Mouse (Mus musculus) CH12.LX (cell line): Measurements from ENCODE around the gene Myo18a. TPM values are rescaled to one million over a fixed set of nuclear protein-coding genes. Genes with fewer than 3 reads are reported as not detected.

ENCODE experiments used
- DNase-seq: peaks from one replicate; pipeline ENCODE4 v3.0.0-alpha.2; 2013; ENCODE audit errors: extremely low read depth
- H3K27ac ChIP-seq: 2 replicates; pipeline ENCODE4 v1.5.1; 2012; ENCODE audit warnings: low read depth, mild to moderate bottlenecking, control low read depth, moderate library complexity; ENCODE audit not compliant: insufficient read depth
- H3K27me3 ChIP-seq: replicated peaks from 2 replicates; pipeline ENCODE3; 2012; ENCODE audit warnings: inconsistent platforms
- H3K36me3 ChIP-seq, 2 experiments: replicated peaks in 1 of 2; 2 replicates each; pipeline versions ENCODE3 to v1.6.1; 2012; ENCODE audit warnings: inconsistent platforms in 1 of 2, low read length in 1 of 2, mild to moderate bottlenecking in 1 of 2, mixed read lengths in 1 of 2, moderate library complexity in 1 of 2; ENCODE audit not compliant: control insufficient read depth in 1 of 2, insufficient read depth in 1 of 2
- H3K4me1 ChIP-seq, 2 experiments: 2 replicates each; pipeline ENCODE4 v1.6.1; 2012; ENCODE audit warnings: inconsistent platforms in 1 of 2, moderate library complexity in 1 of 2; ENCODE audit not compliant: insufficient read depth in 2 of 2, control insufficient read depth in 1 of 2
- H3K4me2 ChIP-seq: 2 replicates; pipeline ENCODE4 v1.6.1; 2012; ENCODE audit warnings: low read depth, mild to moderate bottlenecking, control low read depth; ENCODE audit not compliant: poor library complexity, insufficient read depth, severe bottlenecking
- H3K4me3 ChIP-seq, 3 experiments: fragments of 150-350 bp in 1 of 3; sonication (generic) in 1 of 3; replicated peaks in 1 of 3; 2 replicates each; pipeline versions ENCODE3 to v1.5.1; 2011 to 2012; ENCODE audit warnings: low read depth in 2 of 3, low read length in 2 of 3, mild to moderate bottlenecking in 2 of 3, moderate library complexity in 2 of 3, control low read depth in 1 of 3, improper control_type of control experiment in 1 of 3, inconsistent platforms in 1 of 3, mixed read lengths in 1 of 3; ENCODE audit not compliant: poor library complexity in 1 of 3
- H3K79me2 ChIP-seq: replicated peaks from 2 replicates; pipeline ENCODE4 v1.6.1; 2012; ENCODE audit warnings: mild to moderate bottlenecking, moderate library complexity; ENCODE audit not compliant: control insufficient read depth, poor library complexity, insufficient read depth, severe bottlenecking; ENCODE audit errors: extremely low read depth
- H3K9ac ChIP-seq: 2 replicates; pipeline ENCODE4 v1.6.1; 2012; ENCODE audit warnings: low read depth, mild to moderate bottlenecking, control low read depth, moderate library complexity; ENCODE audit not compliant: insufficient read depth
- H3K9me3 ChIP-seq: replicated peaks from 2 replicates; pipeline ENCODE3; 2012; ENCODE audit warnings: low read length, inconsistent platforms, mixed read lengths
- CHD1 ChIP-seq: IDR thresholded peaks from 2 replicates; pipeline ENCODE4 v1.6.1; 2012; ENCODE audit warnings: low read depth, low read length, improper control_type of control experiment, inconsistent platforms
- CHD2 ChIP-seq: IDR thresholded peaks from 2 replicates; pipeline ENCODE4 v1.6.1; 2011; ENCODE audit warnings: low read length, improper control_type of control experiment
- ELF1 ChIP-seq: IDR thresholded peaks from 2 replicates; pipeline ENCODE4 v1.6.1; 2014; ENCODE audit warnings: low read depth, mild to moderate bottlenecking, inconsistent platforms, low read length, improper control_type of control experiment
- HCFC1 ChIP-seq: IDR thresholded peaks from 2 replicates; pipeline ENCODE4 v1.6.1; 2012; ENCODE audit warnings: low read depth, mild to moderate bottlenecking, inconsistent platforms, low read length, improper control_type of control experiment
- JUND ChIP-seq: conservative IDR thresholded peaks from 2 replicates; pipeline ENCODE4 v1.6.1; 2011; ENCODE audit warnings: low read depth, low read length, improper control_type of control experiment
- KAT2A ChIP-seq: IDR thresholded peaks from 2 replicates; pipeline ENCODE4 v1.6.1; 2012; ENCODE audit warnings: low read length, improper control_type of control experiment, inconsistent platforms; ENCODE audit not compliant: insufficient replicate concordance
- MAFK ChIP-seq: IDR thresholded peaks from 2 replicates; pipeline ENCODE4 v1.6.1; 2011; ENCODE audit warnings: low read length, improper control_type of control experiment; ENCODE audit not compliant: insufficient replicate concordance
- MAZ ChIP-seq: IDR thresholded peaks from 2 replicates; pipeline ENCODE4 v1.6.1; 2012; ENCODE audit warnings: low read depth, mild to moderate bottlenecking, inconsistent platforms, low read length, improper control_type of control experiment, moderate library complexity
- MEF2A ChIP-seq: IDR thresholded peaks from 2 replicates; pipeline ENCODE4 v1.6.1; 2014; ENCODE audit warnings: low read depth, mild to moderate bottlenecking, inconsistent platforms, low read length, improper control_type of control experiment, borderline replicate concordance
- MXI1 ChIP-seq: IDR thresholded peaks from 2 replicates; pipeline ENCODE4 v1.6.1; 2011; ENCODE audit warnings: mild to moderate bottlenecking, low read depth, low read length, improper control_type of control experiment
- MYC ChIP-seq: IDR thresholded peaks from 2 replicates; pipeline ENCODE4 v1.6.1; 2011; ENCODE audit warnings: low read depth, mild to moderate bottlenecking, improper control_type of control experiment, low read length
- NELFE ChIP-seq: IDR thresholded peaks from 2 replicates; pipeline ENCODE4 v1.6.1; 2011; ENCODE audit warnings: low read depth, low read length, improper control_type of control experiment
- PAX5 ChIP-seq: IDR thresholded peaks from 2 replicates; pipeline ENCODE4 v1.6.1; 2012; ENCODE audit warnings: low read length, inconsistent platforms, mixed read lengths
- POLR2A ChIP-seq: IDR thresholded peaks from 2 replicates; pipeline ENCODE4 v1.6.1; 2011; ENCODE audit warnings: low read depth, mild to moderate bottlenecking, improper control_type of control experiment, low read length
- RAD21 ChIP-seq: IDR thresholded peaks from 2 replicates; pipeline ENCODE4 v1.6.1; 2011; ENCODE audit warnings: low read depth, mild to moderate bottlenecking, low read length, improper control_type of control experiment, moderate library complexity
- SMC3 ChIP-seq: IDR thresholded peaks from 2 replicates; pipeline ENCODE4 v1.6.1; 2011; ENCODE audit warnings: low read depth, low read length, improper control_type of control experiment
- TBP ChIP-seq: conservative IDR thresholded peaks from 2 replicates; pipeline ENCODE4 v1.6.1; 2011; ENCODE audit warnings: low read depth, low read length, improper control_type of control experiment
- TCF12 ChIP-seq: IDR thresholded peaks from 2 replicates; pipeline ENCODE4 v1.6.1; 2014; ENCODE audit warnings: low read depth, mild to moderate bottlenecking, inconsistent platforms, low read length, improper control_type of control experiment
- USF2 ChIP-seq: conservative IDR thresholded peaks from 2 replicates; pipeline ENCODE4 v1.6.1; 2011; ENCODE audit warnings: low read depth, low read length, improper control_type of control experiment
- ZC3H11A ChIP-seq: IDR thresholded peaks from 2 replicates; pipeline ENCODE4 v1.6.1; 2012; ENCODE audit warnings: low read depth, mild to moderate bottlenecking, inconsistent platforms, low read length, improper control_type of control experiment
- ZNF384 ChIP-seq: IDR thresholded peaks from 2 replicates; pipeline ENCODE4 v1.6.1; 2012; ENCODE audit warnings: low read depth, low read length, improper control_type of control experiment, inconsistent platforms
- dilution Hi-C: fragments of 300-500 bp; cut with MboI; formaldehyde crosslinking; loops from 2 replicates; pipeline ENCODE4 v1.14.3; 2020; ENCODE audit warnings: low sequenced_read_pairs; ENCODE audit not compliant: extremely low pct_unique_long_range_greater_than_20kb, extremely low pct_ligation_motif_present
- in situ Hi-C: fragments of 300-500 bp; cut with MboI; formaldehyde crosslinking; loops from 3 replicates; pipeline ENCODE4 v1.14.3; 2019; ENCODE audit warnings: low sequenced_read_pairs, low pct_ligation_motif_present, low pct_unique_long_range_greater_than_20kb, mixed read lengths
- polyA plus RNA-seq: library from polyadenylated mRNA; unstranded; fragments of >175 nt; gene quantifications from 2 replicates; pipeline ENCODE4 v1.2.1, GENCODE M21; 2012; ENCODE audit warnings: low read depth; ENCODE audit not compliant: insufficient read length
- total RNA-seq, 2 experiments: library from RNA; depleted of rRNA; stranded (reverse); fragments of 300-350 nt in 1 of 2; fragments of >200 nt in 1 of 2; gene quantifications; 2 replicates each; pipeline ENCODE4 v1.2.3; 2012 to 2014

Myo18a gene
- total and polyA plus RNA-seq, 3 experiments, result 6.3 to 24.8 (median 16.8) TPM

GRCm38 (mm10) chr11:77901366-77901765 lies 138.3 kb downstream of the Myo18a start:
- no peak overlapping the region for H3K27ac ChIP-seq
- DNase-seq, result no peak
- H3K36me3 ChIP-seq, result no peaks in the 10 kb centered on the region
- H3K9me3 ChIP-seq, result no peaks in the 10 kb centered on the region
- H3K27me3 ChIP-seq, result peaks cover 16% of the 10 kb centered on the region
- no peak overlapping the region for H3K9ac ChIP-seq
- no peaks in the 10 kb centered on the region for H3K4me1 ChIP-seq
- dilution Hi-C loops (no loop called here), in situ Hi-C loops (no loop called here)
- H3K79me2 ChIP-seq, result no peaks in the 10 kb centered on the region
- no peak overlapping the region for H3K4me3 ChIP-seq
- no peak overlapping the region for H3K4me2 ChIP-seq
- no peak for TF ChIP-seq MXI1
- TF ChIP-seq CHD1, result no peak
- no peak for TF ChIP-seq CHD2
- TF ChIP-seq PAX5, result no peak
- TF ChIP-seq JUND, result no peak
- no peak for TF ChIP-seq ELF1
- TF ChIP-seq POLR2A, result no peak
- no peak for TF ChIP-seq MAFK
- TF ChIP-seq RAD21, result no peak
- no peak for TF ChIP-seq KAT2A
- TF ChIP-seq MAZ, result no peak
- no peak for TF ChIP-seq MEF2A
- no peak for TF ChIP-seq MYC
- TF ChIP-seq HCFC1, result no peak
- no peak for TF ChIP-seq USF2
- TF ChIP-seq TBP, result no peak
- TF ChIP-seq ZNF384, result no peak

- Histone ChIP-seq H3K9ac (no peak overlapping the region), H3K27me3 (peaks cover 13% of the 10 kb centered on the region), H3K27ac (no peak overlapping the region), H3K4me2 (no peak overlapping the region), H3K4me3 (no peak overlapping the region), H3K79me2 (no peaks in the 10 kb centered on the region), H3K4me1 (no peaks in the 10 kb centered on the region), H3K9me3 (no peaks in the 10 kb centered on the region), H3K36me3 (no peaks in the 10 kb centered on the region)
- TF ChIP-seq MYC (no peak), TCF12 (no peak), ZC3H11A (no peak), USF2 (no peak), NELFE (no peak), SMC3 (no peak)
- DNase-seq, result no peak
- in situ Hi-C loops, result no loop called here
- dilution Hi-C loops, result no loop called here
These were observed 138.8 kb downstream of the Myo18a start for GRCm38 (mm10) chr11:77901775-77902355.
